Mouse (Mus musculus) small intestine, adult 2 months (tissue): ENCODE data around the gene Crygd. TPM values are rescaled to one million over a fixed set of nuclear protein-coding genes. Genes with fewer than 3 reads are reported as not detected.

Experiments used
- H3K27ac ChIP-seq: fragments of 200-500 bp; 2 replicates; pipeline ENCODE4 v1.5.1; 2012; ENCODE audit warnings: low read depth, low read length, control low read depth, inconsistent platforms; ENCODE audit not compliant: insufficient read depth
- H3K27me3 ChIP-seq: fragments of 200-500 bp; 2 replicates; pipeline ENCODE4 v1.6.1; 2012; ENCODE audit warnings: mild to moderate bottlenecking, moderate library complexity, low read length, inconsistent platforms; ENCODE audit not compliant: control insufficient read depth, insufficient read depth
- H3K36me3 ChIP-seq: fragments of 200-500 bp; 2 replicates; pipeline ENCODE4 v1.6.1; 2012; ENCODE audit warnings: mild to moderate bottlenecking, low read length, control low read depth, inconsistent platforms; ENCODE audit not compliant: control insufficient read depth, insufficient read depth
- H3K4me1 ChIP-seq: fragments of 200-500 bp; 2 replicates; pipeline ENCODE4 v1.6.1; 2012; ENCODE audit warnings: low read length, inconsistent platforms, mixed read lengths; ENCODE audit not compliant: control insufficient read depth, insufficient read depth, insufficient read length
- H3K4me3 ChIP-seq: fragments of 200-500 bp; 2 replicates; pipeline ENCODE4 v1.5.1; 2012; ENCODE audit warnings: low read depth, mild to moderate bottlenecking, control low read depth, inconsistent platforms, low read length, moderate library complexity
- CTCF ChIP-seq: fragments of 200-500 bp; IDR thresholded peaks from 2 replicates; pipeline ENCODE4 v1.5.1; 2012; ENCODE audit warnings: low read depth, mild to moderate bottlenecking, control low read depth, inconsistent platforms, low read length, moderate library complexity, mixed read lengths; ENCODE audit not compliant: insufficient replicate concordance, insufficient read length; ENCODE audit errors: extremely low read depth
- POLR2A ChIP-seq: fragments of 200-500 bp; IDR thresholded peaks from 2 replicates; pipeline ENCODE4 v1.6.1; 2012; ENCODE audit warnings: low read depth, mild to moderate bottlenecking, control low read depth, inconsistent platforms, low read length, moderate library complexity
- WGBS: fragments of 180-500 bp; shearing (Covaris S2); methylation state at CpG from one replicate; pipeline ENCODE4 v1.1.7; 2018; 5-methylcytosine and 5-hydroxymethylcytosine counted together
- polyA plus RNA-seq: library from polyadenylated mRNA; depleted of rRNA; stranded (reverse); fragments of >200 nt; gene quantifications from 2 replicates; pipeline ENCODE4 v1.2.3, GENCODE M21; 2012

The Crygd gene
- polyA plus RNA-seq, 1 experiment: not detected

DNA sequence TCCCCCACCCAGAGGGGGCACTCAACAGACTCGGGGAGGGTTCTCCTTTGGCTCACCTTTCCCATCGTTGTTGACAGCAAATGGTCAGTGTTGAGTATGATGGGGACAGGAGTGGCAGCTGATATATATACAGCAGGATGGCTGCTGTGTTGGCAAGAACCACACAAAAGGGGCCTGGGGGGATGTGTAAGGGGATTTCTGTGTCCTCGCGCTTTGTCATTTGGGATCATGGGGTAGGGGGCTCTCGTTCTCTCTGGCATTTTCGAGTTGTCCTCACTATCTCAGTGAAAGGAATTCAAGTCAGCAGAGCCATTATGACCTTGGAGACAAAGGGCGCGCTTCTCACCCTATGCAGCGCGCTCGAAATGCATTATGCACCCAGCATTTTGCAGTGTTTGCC, 40.0 kb upstream of the Crygd start, which contains the start of gene Cryga:
Cryga (minus strand) TSS at position 101 of the 400 bp plus-strand sequence.
- no peak for TF ChIP-seq CTCF
- Histone ChIP-seq H3K36me3 (no peaks in the 10 kb centered on the region), H3K27ac (no peak within 1 kb of the TSS), H3K27me3 (no peaks in the 10 kb centered on the region), H3K4me3 (no peak within 1 kb of the TSS), H3K4me1 (0 out of 2 replicates have a peak, but pooled peaks cover 1% of the 10 kb centered on the region)
- WGBS: 89% methylated on average over 11 of the region's 11 CpGs

DNA sequence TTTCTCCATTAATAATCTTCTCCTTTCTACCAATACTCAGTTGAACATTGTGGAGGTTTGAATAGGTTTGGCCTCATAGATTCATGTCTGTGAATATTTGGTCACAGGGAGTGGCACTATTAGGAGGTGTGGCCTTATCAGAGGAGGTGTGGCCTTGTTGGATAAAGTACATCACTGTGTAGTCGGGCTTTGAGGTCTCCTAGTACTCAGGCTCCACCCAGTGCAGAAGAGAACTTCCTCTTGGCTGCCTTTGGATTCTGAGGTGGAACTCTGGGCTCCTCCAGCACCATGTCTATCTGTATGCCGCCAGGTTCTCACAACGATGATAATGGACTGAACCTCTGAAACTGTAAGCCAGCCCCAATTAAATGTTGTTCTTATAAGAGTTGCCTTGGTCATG, 33.7 kb upstream of the Crygd start:
- Histone ChIP-seq H3K4me1 (no peaks in the 10 kb centered on the region), H3K4me3 (no peak overlapping the region), H3K27ac (no peak overlapping the region), H3K27me3 (no peaks in the 10 kb centered on the region), H3K36me3 (no peaks in the 10 kb centered on the region)
- WGBS: 55% methylated on average over 3 of the region's 3 CpGs
- TF ChIP-seq CTCF (no peak), POLR2A (no peak)

- TF ChIP-seq CTCF: no peak
- TF ChIP-seq POLR2A: no peak
- H3K4me3 ChIP-seq: no peak overlapping the region
- H3K27ac ChIP-seq: no peak overlapping the region
- no peaks in the 10 kb centered on the region for H3K27me3 ChIP-seq
- peaks cover 2% of the 10 kb centered on the region; the same call in 1 of the 2 replicates for H3K4me1 ChIP-seq
- WGBS: 92% methylated on average over 3 of the region's 3 CpGs
- H3K36me3 ChIP-seq: no peaks in the 10 kb centered on the region
Observed at GRCm38 (mm10) chr1:65091566-65091965, 28.3 kb upstream of the Crygd start.

DNA sequence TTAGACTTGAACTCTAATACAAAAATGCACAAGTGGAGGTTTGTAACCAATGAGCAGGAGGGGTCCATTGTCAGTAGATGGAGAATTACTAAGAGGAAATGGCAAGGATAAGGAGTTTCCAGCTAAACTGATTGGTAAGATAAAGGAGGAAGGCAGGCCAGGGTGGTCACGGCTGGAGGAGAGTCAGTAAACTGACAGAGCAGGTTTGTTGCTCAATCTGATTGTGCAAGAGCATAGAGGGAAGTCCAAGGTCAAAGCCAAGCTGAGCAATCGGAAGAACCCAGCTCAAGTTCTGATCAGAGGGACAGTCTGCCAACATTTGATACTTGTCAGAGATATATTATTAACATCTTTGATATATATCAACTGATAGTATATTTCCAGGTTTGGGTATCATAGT, 27.1 kb upstream of the Crygd start:
- 6% methylated on average over 2 of the region's 2 CpGs for WGBS

DNA sequence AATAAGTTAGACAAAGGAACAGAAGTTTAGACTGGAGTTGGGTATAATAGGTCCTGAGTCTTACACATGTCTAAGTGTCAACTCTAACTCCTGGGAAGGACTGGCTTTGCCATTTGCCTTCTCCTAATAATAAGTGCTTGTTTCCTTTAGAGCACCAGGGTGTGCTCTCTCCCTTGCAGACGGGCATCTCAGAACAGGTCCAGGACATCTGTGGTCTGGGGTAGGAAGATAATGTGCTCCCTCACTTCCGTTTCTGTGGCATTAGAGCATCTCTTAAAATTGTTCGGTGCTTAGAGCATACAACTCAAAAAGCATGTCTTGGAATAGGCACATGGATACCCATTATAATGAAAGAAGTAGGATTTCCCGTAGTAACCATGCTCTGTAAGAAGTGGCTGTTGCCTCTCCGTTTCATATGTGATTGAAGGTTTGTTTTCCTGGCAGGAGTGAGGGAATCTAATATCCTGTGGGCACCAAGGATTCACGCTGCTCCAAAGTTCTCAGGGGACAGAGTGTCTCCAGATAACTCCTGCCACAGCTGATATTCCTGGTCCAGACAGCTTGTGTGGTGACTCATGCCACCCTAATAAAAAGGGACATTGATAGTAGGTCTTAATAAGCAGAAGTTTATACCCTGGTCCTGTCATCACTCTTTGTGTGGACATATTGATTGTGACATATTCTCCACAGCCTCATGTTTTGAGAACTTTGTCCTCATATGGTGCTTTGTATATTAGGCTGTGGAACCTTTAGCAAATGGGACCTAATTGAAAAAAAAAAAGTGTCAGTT, 25.5 kb upstream of the Crygd start:
- Histone ChIP-seq H3K27me3 (no peaks in the 10 kb centered on the region), H3K27ac (no peak overlapping the region; the same call in 1 of the 2 replicates), H3K36me3 (no peaks in the 10 kb centered on the region), H3K4me3 (no peak overlapping the region), H3K4me1 (peaks cover 2% of the 10 kb centered on the region; the same call in 1 of the 2 replicates)
- TF ChIP-seq CTCF (no peak), POLR2A (no peak)
- 64% methylated on average over 6 of the region's 6 CpGs for whole genome bisulfite sequencing

More for the DNA sequence above, 27.1 kb upstream of the Crygd start:
- Histone ChIP-seq H3K27ac (no peak overlapping the region), H3K4me1 (peaks cover 2% of the 10 kb centered on the region; the same call in 1 of the 2 replicates), H3K4me3 (no peak overlapping the region), H3K27me3 (no peaks in the 10 kb centered on the region), H3K36me3 (no peaks in the 10 kb centered on the region)
- no peak for TF ChIP-seq CTCF
- TF ChIP-seq POLR2A: no peak

GRCm38 (mm10) chr1:65082188-65082587, 18.9 kb upstream of the Crygd start, which contains the start of gene Crygb:
Gene Crygb (minus strand): TSS chr1:65082288.
- H3K4me1 ChIP-seq: no peaks in the 10 kb centered on the region
- H3K4me3 ChIP-seq: no peak within 1 kb of the TSS
- 57% methylated on average over 7 of the region's 7 CpGs for WGBS
- H3K27me3 ChIP-seq: no peaks in the 10 kb centered on the region
- no peaks in the 10 kb centered on the region for H3K36me3 ChIP-seq
- H3K27ac ChIP-seq: no peak within 1 kb of the TSS
- TF ChIP-seq CTCF: no peak
- TF ChIP-seq POLR2A: no peak

- no peaks in the 10 kb centered on the region for H3K4me1 ChIP-seq
- no peaks in the 10 kb centered on the region for H3K36me3 ChIP-seq
- TF ChIP-seq POLR2A: no peak
- TF ChIP-seq CTCF: no peak
- 15% methylated on average over 5 of the region's 5 CpGs for WGBS
- H3K4me3 ChIP-seq: no peak overlapping the region
- H3K27ac ChIP-seq: no peak overlapping the region
- H3K27me3 ChIP-seq: no peaks in the 10 kb centered on the region
Observed at GRCm38 (mm10) chr1:65075607-65076006, 12.4 kb upstream of the Crygd start.
